Mouse (Mus musculus): ENCODE results near the gene Il22ra2. TPM values are rescaled to one million over a fixed set of nuclear protein-coding genes. Genes with fewer than 3 reads are reported as not detected.

The Il22ra2 gene
- under 1 TPM; 0.79 to 0.96 TPM for total RNA-seq (2023)

GRCm38 (mm10) chr10:19621408-19622048 lies at the start of gene Il22ra2:
TSS of gene Il22ra2 (plus strand) at chr10:19621998.

GRCm38 (mm10) chr10:19591641-19592441 lies 30.0 kb upstream of the Il22ra2 start, which contains the start of gene Ifngr1:
TSS of gene Ifngr1 (plus strand) at chr10:19591949.

Other genes starting within 250 kb of the Il22ra2 start
- 100 to 1,000 TPM; 128 to 133 TPM for gene Ifngr1, start 30.0 kb upstream of the Il22ra2 start, total RNA-seq (2023)
- not detected for gene Il20ra, start 90.6 kb downstream of the Il22ra2 start, total RNA-seq (2023)
- under 1 TPM; 0.24 to 0.50 TPM for gene Slc35d3, start 229.5 kb downstream of the Il22ra2 start, total RNA-seq (2023)

All from neutrophil, adult 83 days (primary cell).